Mouse (Mus musculus) left cerebral cortex, postnatal 14 days (tissue): Measurements from ENCODE around the gene Wdr63. TPM values are rescaled to one million over a fixed set of nuclear protein-coding genes. Genes with fewer than 3 reads are reported as not detected.
A peak's percentile ranks its signal among the peaks of the same experiment; 100 is the strongest.
"Not testable (repeated sequence)": the region's sequence is repeated elsewhere in the genome, so short reads cannot be mapped to it uniquely, and the experiment has no call there.

Experiments
- DNase-seq, 2 experiments: peaks; one replicate each; pipeline ENCODE4 v3.0.0; 2021 to 2022; ENCODE audit warnings: low spot score in 2 of 2, mixed read lengths in 1 of 2
- intact Hi-C: fragments of 180-260 bp; cut with DNase I; formaldehyde crosslinking; loops from one replicate; pipeline ENCODE4 v1.15.1; 2025
- total RNA-seq, 2 experiments: library from RNA; stranded (reverse); gene quantifications; 2 replicates each; pipeline ENCODE4 v1.2.3; 2021

The Wdr63 gene
- total RNA-seq, 2 experiments from 2014 or later, result 0.11 to 0.30 TPM

DNA sequence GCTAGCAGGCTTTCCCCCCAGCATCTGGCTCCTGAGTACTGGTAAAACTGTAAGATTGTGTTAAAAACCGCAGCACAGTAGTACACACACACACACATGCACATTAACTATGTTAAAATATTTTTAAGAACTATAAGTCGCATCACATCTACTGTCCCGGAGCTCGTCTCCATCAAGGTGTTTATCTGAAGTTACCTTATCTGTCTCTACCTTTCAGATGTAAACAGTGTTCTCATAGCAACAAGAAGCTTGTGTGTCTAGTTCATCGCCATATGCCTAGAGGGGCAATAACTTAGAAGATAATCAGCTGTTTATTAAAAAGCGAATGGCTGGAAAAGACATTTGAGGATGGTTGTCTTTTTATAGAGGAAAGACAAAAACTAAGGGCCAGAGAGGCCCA lies 82.4 kb downstream of the Wdr63 start:
- DNase-seq, result no peak
- intact Hi-C loops, result no loop called here

DNA sequence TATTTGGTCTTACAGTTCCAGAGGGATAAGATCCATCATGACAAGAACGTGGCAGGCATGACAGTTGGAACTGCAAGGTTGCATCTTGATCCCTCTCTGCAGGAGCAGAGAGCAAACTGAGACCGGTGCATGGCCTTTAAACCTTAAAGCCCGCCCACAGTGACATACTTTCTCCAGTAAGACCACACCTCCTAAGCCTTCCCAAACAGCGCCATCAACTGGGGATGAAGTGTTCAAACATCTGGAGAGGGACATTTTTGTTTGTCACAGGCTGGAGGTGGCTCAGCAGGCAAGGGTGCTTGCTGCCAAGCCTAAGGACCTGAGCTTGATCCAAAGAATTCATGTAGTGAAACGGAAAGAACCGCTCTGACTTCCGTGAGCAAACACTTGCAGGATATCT lies 83.2 kb downstream of the Wdr63 start:
- DNase-seq, result no peak
- intact Hi-C loops, result no loop called here

DNA sequence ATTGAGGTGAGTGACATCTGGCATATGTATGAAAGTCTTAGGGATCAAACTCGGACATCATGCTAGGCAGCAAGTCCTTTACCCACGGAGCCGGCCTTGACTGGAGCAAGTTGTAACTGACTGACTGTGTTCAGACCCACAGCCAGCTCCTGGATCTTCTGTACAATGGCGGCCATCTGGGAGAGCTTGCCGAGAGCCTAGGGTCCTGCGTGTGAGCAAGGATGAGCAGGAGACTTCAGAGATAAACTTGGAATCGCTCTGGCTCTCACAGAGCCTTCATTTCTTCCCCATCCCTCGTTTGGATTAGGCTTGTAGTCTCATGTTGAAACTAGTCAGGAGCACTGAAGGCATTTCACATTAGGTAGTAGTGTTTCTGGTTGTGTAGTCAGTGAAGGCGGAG lies 85.7 kb downstream of the Wdr63 start:
- DNase-seq, result no peak
- intact Hi-C loops, result no loop called here

DNA sequence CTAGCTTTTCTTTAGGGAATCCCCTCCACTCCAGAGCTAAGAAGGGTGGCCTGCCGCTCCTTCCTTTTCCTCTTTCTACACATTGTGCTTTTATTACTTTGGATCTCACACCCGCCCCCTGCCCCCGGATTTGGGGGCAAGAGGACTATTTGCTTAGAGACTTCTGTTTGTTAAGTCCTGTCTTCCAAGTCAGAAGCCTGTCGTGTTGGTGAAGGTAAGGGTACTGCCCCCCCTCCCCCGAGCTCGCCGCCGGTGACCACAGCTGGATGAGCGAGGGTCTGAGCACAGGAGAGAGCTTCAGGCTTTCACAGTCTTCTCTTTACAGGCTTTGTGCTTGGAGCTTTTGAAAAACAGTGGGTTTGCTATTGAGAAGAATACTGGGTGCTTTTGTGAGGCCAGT lies 90.4 kb downstream of the Wdr63 start:
- intact Hi-C loops, result no loop called here
- peak in 1 of 2 experiments; percentile 5 for DNase-seq

DNA sequence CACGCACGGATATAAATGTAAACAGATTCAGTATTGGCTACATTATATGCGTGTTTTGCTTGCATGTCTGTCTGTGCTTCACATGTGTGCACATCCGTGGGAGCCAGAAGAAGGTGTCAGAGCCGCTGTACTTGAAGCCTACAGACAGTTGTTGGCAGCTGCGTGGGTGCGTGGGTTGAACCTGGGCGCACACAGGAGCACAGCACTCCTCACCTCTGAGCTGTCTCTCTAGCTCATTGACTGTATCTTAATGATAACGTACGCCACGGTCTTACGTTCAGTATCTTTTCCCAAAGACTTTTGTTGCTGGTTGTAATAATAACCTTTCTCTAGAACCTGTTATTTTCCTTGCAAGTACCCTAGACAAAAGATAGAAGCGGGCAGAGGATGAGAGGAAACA lies 91.0 kb downstream of the Wdr63 start:
- intact Hi-C loops, result no loop called here

DNA sequence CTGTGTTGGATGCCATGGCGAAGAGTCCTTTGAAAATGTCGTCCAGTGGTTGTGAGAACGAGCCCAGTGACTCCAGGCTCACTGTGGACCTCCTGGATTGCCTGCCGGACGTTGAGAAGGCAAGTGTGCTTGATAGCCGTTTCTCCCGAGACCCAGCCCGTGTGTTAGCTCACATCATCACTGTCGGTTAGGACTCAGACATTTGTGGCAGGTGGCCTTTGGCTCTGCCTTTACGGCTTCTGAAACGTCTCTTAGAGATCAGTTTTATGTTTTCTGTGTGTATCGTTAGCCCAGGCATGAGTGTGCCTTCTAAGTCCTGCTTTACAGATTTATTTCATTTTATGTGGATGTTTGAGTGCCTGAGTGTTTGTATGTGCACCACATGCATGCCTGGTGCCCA lies 93.6 kb downstream of the Wdr63 start:
- intact Hi-C loops, result no loop called here
- DNase-seq, result no peak

More for the DNA sequence above, 91.0 kb downstream of the Wdr63 start:
- DNase-seq, result no peak

DNA sequence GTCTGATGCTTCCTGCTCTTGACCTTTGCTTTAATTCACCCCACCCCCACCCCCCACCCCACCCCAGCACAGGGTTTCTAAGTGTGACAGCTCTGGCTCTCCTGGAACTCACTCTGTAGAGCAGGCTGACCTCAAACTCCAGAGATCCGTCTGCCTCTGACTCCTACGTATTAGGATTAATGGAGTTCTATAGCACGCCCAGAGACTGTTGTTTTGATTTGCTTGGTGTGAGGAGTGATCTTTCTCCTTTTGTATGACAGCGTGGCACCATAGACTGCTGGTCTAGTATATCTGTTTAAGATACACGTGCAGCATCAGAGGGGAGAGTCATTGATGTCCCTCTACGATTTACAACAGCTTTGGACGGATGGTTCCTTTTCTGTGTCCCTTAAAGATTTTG lies 94.4 kb downstream of the Wdr63 start:
- no peak for DNase-seq
- intact Hi-C loops, result no loop called here

DNA sequence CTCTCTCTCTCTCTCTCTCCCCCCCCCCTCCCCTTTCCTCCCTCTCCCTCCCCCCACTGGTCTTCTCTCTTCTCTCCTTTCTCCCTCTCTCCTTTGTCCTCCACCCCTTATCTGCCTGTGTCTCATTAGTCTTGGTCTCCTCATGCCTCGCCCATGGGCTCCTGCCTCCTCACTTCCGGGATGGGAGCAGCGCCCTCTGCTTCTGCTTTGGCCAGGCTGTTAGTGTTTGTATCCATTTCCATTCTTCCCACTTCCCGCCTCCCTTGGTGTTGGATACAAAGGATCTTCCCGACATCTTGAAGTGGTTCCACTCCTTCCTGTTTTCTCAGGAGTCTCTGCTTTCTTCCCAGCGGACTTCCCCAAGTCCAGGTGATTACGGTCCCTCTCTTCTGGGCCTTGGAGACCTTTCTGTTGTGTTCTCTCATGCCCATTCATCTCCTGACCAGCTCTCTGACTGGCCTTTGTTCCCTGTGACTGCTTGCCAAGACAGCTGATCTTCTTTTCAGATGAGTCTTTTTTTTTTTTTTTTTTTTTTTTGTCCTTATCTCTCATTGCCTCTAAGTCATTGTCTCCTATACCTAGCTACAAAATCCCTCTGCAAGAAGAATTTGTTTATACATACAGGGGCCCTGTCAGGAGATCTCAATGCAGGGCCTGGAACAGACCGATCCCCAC lies 96.2 kb downstream of the Wdr63 start:
- intact Hi-C loops, result no loop called here
- DNase-seq, result no peak

DNA sequence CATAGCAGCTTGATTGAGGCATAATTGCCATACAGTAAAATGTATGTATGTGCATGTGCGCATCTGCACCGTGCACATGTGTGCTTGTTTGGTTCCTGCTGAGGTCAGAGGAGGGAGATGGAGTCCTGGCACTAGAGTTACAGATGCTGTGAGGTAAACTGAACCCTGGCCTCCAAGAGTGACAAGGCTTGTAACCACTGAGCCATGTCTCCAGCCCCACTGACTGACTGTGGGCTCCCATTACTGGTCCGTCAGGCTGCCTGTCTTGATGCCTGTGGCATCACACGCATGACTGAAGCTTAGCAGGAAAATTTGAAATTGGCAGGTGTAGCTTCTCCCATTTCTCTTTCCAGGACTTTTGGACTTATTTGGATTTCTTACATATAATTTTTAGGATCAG lies 97.2 kb downstream of the Wdr63 start:
- DNase-seq, result no peak
- intact Hi-C loops, result no loop called here

DNA sequence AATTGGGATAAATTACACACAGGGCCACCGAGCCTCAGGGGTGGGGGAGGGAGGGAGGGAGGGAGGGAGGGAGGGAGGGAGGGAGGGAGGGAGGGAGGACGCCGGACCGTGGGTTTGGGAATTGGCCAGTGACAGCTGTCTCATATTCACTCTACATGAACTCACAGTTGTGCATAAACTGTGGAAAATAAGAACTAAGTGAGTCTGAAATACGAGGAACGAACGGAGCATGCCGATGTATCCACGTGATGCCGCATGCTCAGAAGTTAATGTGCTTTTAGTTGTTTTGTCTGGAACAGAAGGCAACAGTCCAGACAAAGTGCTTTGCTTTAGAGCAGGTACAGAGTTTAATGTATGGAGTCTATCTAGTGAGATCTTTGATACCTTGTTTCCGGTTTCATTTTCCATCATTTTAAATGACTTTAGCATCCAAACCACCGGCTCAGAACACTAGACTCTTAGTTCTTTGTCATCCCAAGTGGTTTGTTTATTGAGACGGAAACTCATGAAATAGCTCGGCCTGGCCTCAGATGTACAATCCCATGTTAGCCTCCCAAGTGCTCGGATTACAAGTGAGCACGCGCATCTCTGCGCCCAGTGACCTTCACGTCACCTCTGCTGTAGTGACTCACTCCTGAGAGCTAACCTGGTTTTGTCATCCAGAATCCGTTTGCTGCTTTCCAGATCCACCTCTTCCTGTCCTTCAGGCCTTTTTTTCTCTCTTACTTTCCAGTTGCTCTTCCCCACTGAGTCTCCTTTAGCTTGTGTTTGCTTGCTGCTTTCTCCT lies 97.9 kb downstream of the Wdr63 start:
- intact Hi-C loops, result no loop called here
- no peak for DNase-seq

DNA sequence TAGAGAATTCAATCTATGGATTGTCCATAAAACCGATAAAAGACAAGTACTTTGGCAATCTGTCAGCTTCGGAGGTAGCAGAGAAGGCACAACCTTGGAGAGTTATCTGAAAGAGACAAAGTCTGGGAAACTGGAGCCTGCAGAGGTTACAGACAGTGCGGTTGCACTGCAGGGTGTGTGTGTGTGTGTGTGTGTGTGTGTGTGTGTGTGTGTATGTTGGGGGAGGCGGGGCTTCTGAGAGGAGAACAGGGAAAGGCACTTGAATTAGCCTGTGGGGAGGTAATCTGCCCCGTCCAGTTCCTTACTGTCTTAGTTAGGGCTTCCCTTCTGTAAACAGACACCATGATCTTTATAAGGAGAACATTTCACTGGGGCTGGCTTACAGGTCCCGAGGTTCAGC lies 100.1 kb downstream of the Wdr63 start:
- intact Hi-C loops, result no loop called here
- DNase-seq, result no peak

DNA sequence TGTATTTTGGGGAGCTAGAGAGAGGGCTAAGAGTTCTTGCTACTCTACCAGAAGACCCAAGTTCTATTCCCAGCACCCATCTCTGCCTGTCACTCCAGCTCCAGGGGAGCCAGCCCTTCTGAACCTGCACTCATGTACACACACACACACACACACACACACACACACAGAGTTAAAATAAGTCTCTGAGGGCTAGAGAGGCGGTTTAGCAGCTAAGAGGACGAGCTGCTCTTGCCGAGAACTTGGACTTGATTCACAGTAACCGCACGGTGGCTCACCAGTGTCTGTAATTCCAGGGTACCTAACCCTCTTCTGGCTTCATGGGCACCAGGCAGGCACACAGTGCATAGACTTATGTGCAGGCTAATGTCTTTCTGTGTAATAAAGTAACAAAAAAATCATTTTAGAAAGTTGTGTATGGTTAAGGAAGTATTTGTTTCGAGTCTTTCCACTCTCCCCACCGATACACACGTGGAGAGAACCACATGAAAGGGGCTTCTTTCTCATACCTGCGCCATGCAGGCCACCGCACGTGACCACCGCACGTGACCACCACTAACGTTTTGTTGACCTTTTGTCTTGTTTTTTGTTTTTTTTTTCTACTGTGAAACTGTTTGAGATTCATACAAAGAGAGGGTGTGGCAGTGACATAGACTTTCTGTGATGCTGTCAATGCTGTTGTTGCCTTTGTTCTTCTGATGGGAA lies 103.4 kb downstream of the Wdr63 start:
- intact Hi-C loops, result no loop called here
- DNase-seq, result no peak

DNA sequence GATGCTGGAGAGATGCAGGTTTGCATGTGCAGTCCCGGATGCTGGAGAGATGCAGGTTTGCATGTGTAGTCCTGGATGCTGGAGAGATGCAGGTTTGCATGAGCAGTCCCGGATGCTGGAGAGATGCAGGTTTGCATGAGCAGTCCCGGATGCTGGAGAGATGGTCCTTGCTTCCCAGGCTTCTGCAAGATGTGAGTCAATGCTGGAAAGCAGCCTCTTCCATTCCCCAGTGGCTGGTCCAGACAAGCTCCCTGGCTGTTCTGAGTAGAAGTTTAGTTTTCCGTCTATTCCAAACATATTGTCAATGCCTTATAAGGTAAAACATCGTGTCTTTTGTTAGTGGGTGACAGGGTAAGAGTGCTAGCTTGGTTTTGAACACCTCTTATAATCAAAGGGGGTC lies 111.4 kb downstream of the Wdr63 start:
- DNase-seq, intact Hi-C loops: not testable (repeated sequence)

DNA sequence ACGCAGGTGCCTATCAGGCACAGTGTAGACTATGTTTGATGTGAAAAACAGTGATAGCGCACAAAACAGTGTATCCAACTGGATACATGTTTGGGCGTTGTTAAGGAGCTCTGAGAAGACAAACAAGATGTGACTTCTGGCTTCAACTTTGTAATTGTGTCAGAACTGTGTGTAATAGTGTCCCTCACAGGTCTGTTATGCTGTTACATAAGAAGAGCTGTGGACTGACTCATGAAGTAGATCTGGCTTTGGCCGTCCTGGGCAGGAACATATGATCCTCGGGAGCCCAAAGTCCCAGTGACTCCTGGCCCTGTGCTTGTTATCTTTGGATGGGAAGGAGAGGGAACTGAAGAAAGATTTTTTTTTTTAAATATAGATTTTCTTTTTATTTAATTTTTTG lies 112.4 kb downstream of the Wdr63 start:
- DNase-seq, result no peak
- intact Hi-C loops, result no loop called here

DNA sequence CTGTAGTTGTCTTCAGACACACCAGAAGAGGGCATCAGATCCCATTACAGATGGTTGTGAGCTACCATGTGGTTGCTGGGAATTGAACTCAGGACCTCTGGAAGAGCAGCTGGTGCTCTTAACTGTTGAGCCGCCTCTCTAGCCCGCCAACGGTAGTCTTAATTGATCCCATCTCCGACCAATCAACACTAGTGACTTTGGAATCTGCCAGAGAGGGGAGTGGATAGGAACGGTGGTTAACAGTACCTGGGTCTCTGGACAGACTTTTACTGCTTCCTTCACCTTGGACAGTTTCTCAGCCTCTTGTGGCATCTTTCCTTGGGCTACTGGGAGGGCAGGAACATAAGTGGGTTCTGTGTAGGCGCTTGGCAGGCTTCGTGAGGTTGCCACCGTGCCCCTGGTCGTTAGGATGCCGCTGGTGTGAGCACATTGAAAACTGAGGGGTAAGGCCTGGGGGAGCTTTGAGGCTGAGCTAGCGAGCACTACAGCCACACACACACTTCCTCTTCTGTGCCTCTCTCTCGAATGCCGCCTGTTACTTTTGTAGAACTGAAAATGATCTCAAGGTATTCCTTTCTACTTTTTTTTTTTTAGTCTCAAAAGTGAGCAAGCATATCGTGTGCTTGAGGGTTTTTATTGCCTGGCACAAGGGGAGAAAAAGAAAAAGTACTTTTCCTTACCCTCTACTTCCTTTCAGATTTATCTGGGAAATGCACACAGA lies 114.3 kb downstream of the Wdr63 start:
- intact Hi-C loops, result no loop called here
- no peak for DNase-seq

DNA sequence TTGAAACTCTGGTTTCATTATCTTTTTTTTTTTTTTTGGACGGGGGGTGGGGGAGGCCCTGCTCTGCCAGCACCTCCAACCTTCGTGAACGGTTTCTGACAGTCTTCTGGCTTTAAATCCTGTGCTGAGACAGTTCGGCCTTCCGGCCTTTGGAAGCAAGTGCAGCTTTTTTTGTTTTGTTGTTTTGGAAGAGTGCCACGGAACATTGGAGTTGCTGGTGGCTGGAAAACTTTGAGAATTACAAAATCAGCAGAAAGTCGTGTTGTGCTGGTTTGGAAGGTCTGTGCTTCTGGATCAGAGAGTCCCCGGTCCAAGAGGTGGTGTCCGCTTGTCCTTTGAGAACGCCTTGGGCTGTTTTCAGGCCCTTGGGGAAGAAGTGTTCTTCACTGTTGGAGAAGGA lies 115.1 kb downstream of the Wdr63 start:
- DNase-seq, result peak; percentile 16 to 25
- intact Hi-C loops, result no loop called here

DNA sequence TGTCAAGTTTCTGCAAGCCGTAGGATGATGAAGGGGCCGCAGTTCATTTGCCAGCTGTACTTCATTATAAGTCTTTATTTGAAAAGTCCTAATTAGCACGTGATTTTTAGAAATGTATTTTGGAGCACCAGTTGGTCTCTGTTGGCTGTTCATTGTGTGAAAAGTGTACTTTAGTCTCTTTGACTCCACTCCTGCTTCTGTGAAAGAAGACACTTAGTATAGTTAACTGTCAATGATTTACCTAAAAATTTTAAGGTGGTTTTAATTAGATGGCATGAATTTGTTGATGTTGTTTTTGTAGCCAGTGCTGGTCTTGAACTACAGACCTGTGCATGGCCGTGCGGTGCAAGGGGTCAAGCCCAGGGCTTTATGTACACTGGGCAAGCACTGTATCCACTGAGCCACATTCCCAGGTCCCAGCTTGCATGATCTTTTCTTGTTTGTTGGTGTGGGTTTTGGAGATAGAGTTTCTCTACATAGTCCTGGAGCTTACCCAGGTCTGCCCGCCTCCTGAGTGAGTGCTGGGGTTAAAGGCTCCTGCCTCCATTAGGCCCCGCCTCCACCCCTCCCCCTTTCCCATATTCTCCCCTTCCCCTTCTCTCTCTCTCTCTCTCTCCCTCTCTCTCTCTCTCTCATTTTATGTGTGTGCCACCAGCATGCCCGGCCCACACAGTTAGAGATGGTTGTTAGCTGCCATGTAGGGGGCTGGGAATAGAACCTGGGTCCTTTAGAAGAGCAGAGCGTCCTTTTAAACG lies 115.8 kb downstream of the Wdr63 start:
- DNase-seq, result no peak

DNA sequence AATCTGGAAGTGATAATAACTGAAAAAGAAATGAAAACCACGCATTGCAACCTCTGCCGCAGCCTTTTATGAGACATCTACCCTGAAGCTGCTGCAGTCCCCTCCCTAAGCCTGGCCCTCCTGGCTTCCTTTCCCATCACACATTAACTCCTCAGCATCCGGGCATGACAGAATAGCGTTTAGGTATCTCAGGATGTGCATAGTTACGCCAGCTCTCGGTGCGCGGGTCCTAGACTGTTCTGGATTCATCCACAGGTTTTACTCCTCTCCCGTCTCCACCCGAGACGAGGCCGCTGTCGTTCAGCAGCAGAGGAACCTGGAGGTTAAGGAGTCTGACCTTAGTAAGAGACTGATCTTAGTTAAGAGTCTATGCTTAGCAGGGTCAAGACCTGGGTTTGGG lies 116.8 kb downstream of the Wdr63 start:
- no peak for DNase-seq
- intact Hi-C loops, result no loop called here

More for the DNA sequence above, 115.8 kb downstream of the Wdr63 start:
- intact Hi-C loops, result no loop called here
